Mouse (Mus musculus) liver, embryonic 11.5 days (tissue): ENCODE data around the gene Fbxw11. TPM values are rescaled to one million over a fixed set of nuclear protein-coding genes. Genes with fewer than 3 reads are reported as not detected.
A peak's percentile ranks its signal among the peaks of the same experiment; 100 is the strongest.

Experiments used
- ATAC-seq: fragments of 200-750 bp; cut with Nextera tagmentation; replicated peaks from 2 replicates; pipeline ENCODE4 v1.8.0; 2017; ENCODE audit warnings: moderate number of reproducible peaks, mild to moderate bottlenecking, moderate TSS enrichment, moderate library complexity; ENCODE audit not compliant: low FRiP score
- DNase-seq: peaks from one replicate; pipeline ENCODE4 v3.0.0-alpha.2; 2017; ENCODE audit warnings: low spot score
- H3K27ac ChIP-seq: fragments of 300-500 bp; sonication (generic); 2 replicates; pipeline ENCODE4 v1.5.1; 2014; ENCODE audit warnings: mild to moderate bottlenecking, low read depth, low read length, control low read depth
- H3K27me3 ChIP-seq: fragments of 300-500 bp; sonication (generic); replicated peaks from 2 replicates; pipeline ENCODE4 v1.6.1; 2014; ENCODE audit warnings: low read length, mixed read lengths; ENCODE audit not compliant: control insufficient read depth, insufficient read depth
- H3K36me3 ChIP-seq: fragments of 300-500 bp; sonication (generic); 2 replicates; pipeline ENCODE4 v1.6.1; 2014; ENCODE audit warnings: mild to moderate bottlenecking, low read length, moderate library complexity, mixed read lengths; ENCODE audit not compliant: control insufficient read depth, insufficient read depth
- H3K4me1 ChIP-seq: fragments of 300-500 bp; sonication (generic); replicated peaks from 2 replicates; pipeline ENCODE4 v1.6.1; 2014; ENCODE audit warnings: low read length, mixed read lengths; ENCODE audit not compliant: control insufficient read depth, insufficient read depth
- H3K4me2 ChIP-seq: fragments of 300-500 bp; sonication (generic); 2 replicates; pipeline ENCODE4 v1.6.1; 2014; ENCODE audit warnings: mild to moderate bottlenecking, control low read depth, moderate library complexity
- H3K4me3 ChIP-seq: fragments of 300-500 bp; sonication (generic); 2 replicates; pipeline ENCODE4 v1.5.1; 2014; ENCODE audit warnings: low read depth, low read length, control low read depth
- H3K9ac ChIP-seq: fragments of 300-500 bp; sonication (generic); 2 replicates; pipeline ENCODE4 v1.6.1; 2014; ENCODE audit warnings: low read depth, low read length, control low read depth
- H3K9me3 ChIP-seq: fragments of 300-500 bp; sonication (generic); 2 replicates; pipeline ENCODE4 v1.6.1; 2016; ENCODE audit warnings: low read length, inconsistent platforms, mixed read lengths; ENCODE audit not compliant: control insufficient read depth
- WGBS: fragments of 180-500 bp; shearing (Covaris S2); extraction: QIAGEN DNeasy Blood & Tissue Kit; methylation state at CpG from one replicate; pipeline ENCODE4 v1.1.7; 2014; 5-methylcytosine and 5-hydroxymethylcytosine counted together
- polyA plus RNA-seq: library from polyadenylated mRNA; unstranded; fragments of >200 nt; fragmentation: Nextera tagmentation; extraction: Ambion mirVana; gene quantifications from 2 replicates; pipeline ENCODE4 v1.2.1, GENCODE M21; 2014

Gene Fbxw11
- polyA plus RNA-seq, 1 experiment from 2014 or later = 44.2 TPM

- Histone ChIP-seq H3K4me2 (no peak overlapping the region), H3K27ac (no peak overlapping the region), H3K27me3 (no peaks in the 10 kb centered on the region), H3K9ac (no peak overlapping the region), H3K4me3 (no peak overlapping the region), H3K4me1 (no peaks in the 10 kb centered on the region), H3K9me3 (no peaks in the 10 kb centered on the region), H3K36me3 (peaks cover 18% of the 10 kb centered on the region)
- no peak for ATAC-seq
- DNase-seq = no peak
- 74% methylated on average over 5 of the region's 5 CpGs for WGBS
Measured at GRCm38 (mm10) chr11:32732467-32732866, 89.9 kb downstream of the Fbxw11 start.

DNA sequence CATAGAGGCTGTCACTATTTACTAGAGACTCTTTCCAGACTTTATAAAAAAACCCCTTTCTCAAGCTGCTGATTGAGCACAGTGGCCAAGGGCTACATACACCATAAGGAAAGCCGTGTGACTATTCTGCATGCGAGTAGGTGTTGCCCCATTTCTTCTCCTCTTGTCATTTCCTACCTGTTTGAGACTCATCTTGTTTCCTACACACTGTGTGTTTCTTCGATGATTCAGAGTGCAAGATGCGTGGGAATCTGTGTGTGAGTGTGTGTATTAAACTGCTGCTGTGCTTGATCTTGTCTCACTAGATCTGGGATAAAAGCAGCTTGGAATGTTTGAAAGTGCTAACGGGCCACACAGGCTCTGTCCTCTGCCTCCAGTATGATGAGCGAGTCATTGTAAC lies 90.7 kb downstream of the Fbxw11 start:
- no peak for ATAC-seq

DNA sequence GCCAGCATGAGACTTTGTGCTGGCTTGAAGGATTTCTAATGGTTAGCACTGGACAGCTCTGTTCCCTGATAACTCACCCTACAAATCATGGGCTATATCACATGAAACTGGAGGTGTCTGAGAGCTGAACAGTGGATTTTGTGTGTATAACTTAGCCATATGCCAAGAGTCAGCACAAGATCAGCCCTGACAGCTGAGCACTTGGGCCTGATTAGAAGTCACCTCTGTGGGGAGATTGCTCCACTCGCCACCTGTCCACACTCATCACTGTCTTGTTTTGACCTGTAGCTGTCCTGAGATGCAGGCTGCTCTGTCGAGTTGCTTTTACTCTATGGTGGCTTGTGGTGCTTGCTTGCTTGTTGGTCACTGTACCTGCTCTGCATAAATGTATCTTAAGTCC lies 93.8 kb downstream of the Fbxw11 start:
- 78% methylated on average over 2 of the region's 2 CpGs for WGBS
- H3K36me3 ChIP-seq = peaks cover 34% of the 10 kb centered on the region
- no peak overlapping the region for H3K4me3 ChIP-seq
- no peak overlapping the region for H3K27ac ChIP-seq
- no peaks in the 10 kb centered on the region for H3K27me3 ChIP-seq
- H3K4me2 ChIP-seq = no peak overlapping the region
- no peaks in the 10 kb centered on the region for H3K4me1 ChIP-seq
- ATAC-seq = no peak
- no peak overlapping the region for H3K9ac ChIP-seq
- no peaks in the 10 kb centered on the region for H3K9me3 ChIP-seq
- no peak for DNase-seq

More for the DNA sequence above, 90.7 kb downstream of the Fbxw11 start:
- H3K4me2 ChIP-seq = no peak overlapping the region
- no peak overlapping the region for H3K27ac ChIP-seq
- no peaks in the 10 kb centered on the region for H3K4me1 ChIP-seq
- no peaks in the 10 kb centered on the region for H3K27me3 ChIP-seq
- WGBS = 90% methylated on average over 6 of the region's 6 CpGs
- no peak for DNase-seq
- no peak overlapping the region for H3K9ac ChIP-seq
- no peaks in the 10 kb centered on the region for H3K9me3 ChIP-seq
- no peak overlapping the region for H3K4me3 ChIP-seq
- H3K36me3 ChIP-seq = peaks cover 18% of the 10 kb centered on the region

DNA sequence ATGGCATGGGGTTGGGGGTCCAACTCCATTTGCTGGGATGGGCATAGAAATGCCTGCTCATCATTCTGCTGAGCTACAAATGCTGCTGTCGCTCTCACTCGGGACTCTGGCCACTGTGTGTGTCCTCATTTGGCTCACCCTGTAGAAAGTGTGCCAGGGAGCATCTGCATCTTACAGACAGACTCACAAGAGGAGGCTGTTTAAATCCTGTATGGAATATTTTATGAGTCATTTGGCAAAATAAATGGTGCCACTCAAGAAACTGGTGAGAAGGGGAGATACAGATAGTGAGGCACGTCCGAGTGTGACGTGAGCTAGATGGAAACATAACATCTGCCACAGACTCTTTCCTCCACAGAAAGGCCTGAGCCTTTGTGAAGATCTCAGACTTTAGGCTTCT lies 95.2 kb downstream of the Fbxw11 start:
- no peak for ATAC-seq
- no peak overlapping the region for H3K4me2 ChIP-seq
- no peak overlapping the region for H3K4me3 ChIP-seq
- no peaks in the 10 kb centered on the region for H3K27me3 ChIP-seq
- no peaks in the 10 kb centered on the region for H3K9me3 ChIP-seq
- H3K9ac ChIP-seq = no peak overlapping the region
- H3K27ac ChIP-seq = no peak overlapping the region
- H3K36me3 ChIP-seq = peaks cover 41% of the 10 kb centered on the region
- no peak for DNase-seq
- WGBS = 95% methylated on average over 5 of the region's 5 CpGs
- no peaks in the 10 kb centered on the region for H3K4me1 ChIP-seq

- WGBS = 78% methylated on average over 5 of the region's 5 CpGs
- Histone ChIP-seq H3K27me3 (no peaks in the 10 kb centered on the region), H3K9ac (no peak overlapping the region), H3K9me3 (no peaks in the 10 kb centered on the region), H3K27ac (no peak overlapping the region), H3K4me2 (no peak overlapping the region), H3K4me3 (no peak overlapping the region), H3K36me3 (peaks cover 39% of the 10 kb centered on the region), H3K4me1 (peaks cover 12% of the 10 kb centered on the region)
- no peak for DNase-seq
- no peak for ATAC-seq
Measured at GRCm38 (mm10) chr11:32743891-32744290, 101.4 kb downstream of the Fbxw11 start.

GRCm38 (mm10) chr11:32744463-32744862 lies 101.9 kb downstream of the Fbxw11 start:
- Histone ChIP-seq H3K9me3 (no peaks in the 10 kb centered on the region), H3K9ac (no peak overlapping the region), H3K27ac (no peak overlapping the region), H3K4me3 (no peak overlapping the region), H3K4me1 (peaks cover 13% of the 10 kb centered on the region), H3K4me2 (no peak overlapping the region), H3K36me3 (peaks cover 35% of the 10 kb centered on the region), H3K27me3 (no peaks in the 10 kb centered on the region)
- ATAC-seq (peak; percentile 51; the same call in 1 of the 2 replicates), DNase-seq (no peak)
- 90% methylated on average over 7 of the region's 7 CpGs for WGBS

GRCm38 (mm10) chr11:32745466-32745865 lies 102.9 kb downstream of the Fbxw11 start:
- peaks cover 31% of the 10 kb centered on the region for H3K36me3 ChIP-seq
- 0 out of 2 replicates have a peak, but pooled peaks have one; percentile 26 for ATAC-seq

DNA sequence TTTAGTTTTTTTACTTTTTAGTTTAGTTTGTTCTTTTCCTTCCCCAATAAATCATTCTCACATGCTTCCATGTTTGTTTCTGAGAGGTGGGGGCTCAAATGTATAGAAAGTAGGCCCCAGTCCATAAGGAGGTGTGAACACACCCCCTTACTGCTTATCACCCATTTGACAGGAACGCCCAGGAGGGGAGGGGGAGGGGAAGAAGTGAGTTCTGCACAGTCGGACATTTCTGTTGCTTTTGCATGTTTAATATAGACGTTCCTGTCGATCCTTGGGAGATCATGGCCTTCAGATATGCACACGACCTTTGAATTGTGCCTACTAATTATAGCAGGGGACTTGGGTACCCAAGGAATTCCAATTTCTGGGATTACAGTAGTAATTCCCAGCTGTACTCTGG lies 103.5 kb downstream of the Fbxw11 start:
- peaks cover 13% of the 10 kb centered on the region for H3K4me1 ChIP-seq
- no peaks in the 10 kb centered on the region for H3K27me3 ChIP-seq
- H3K36me3 ChIP-seq = peaks cover 27% of the 10 kb centered on the region
- no peak overlapping the region for H3K27ac ChIP-seq
- WGBS = 47% methylated on average over 5 of the region's 5 CpGs
- H3K4me2 ChIP-seq = no peak overlapping the region
- H3K9me3 ChIP-seq = no peaks in the 10 kb centered on the region
- ATAC-seq = 0 out of 2 replicates have a peak, but pooled peaks have one; percentile 46
- no peak overlapping the region for H3K4me3 ChIP-seq
- no peak for DNase-seq
- H3K9ac ChIP-seq = no peak overlapping the region

More at GRCm38 (mm10) chr11:32745466-32745865, 102.9 kb downstream of the Fbxw11 start:
- Histone ChIP-seq H3K4me3 (no peak overlapping the region), H3K9ac (no peak overlapping the region), H3K4me2 (no peak overlapping the region), H3K27me3 (no peaks in the 10 kb centered on the region), H3K27ac (no peak overlapping the region), H3K4me1 (peaks cover 13% of the 10 kb centered on the region), H3K9me3 (no peaks in the 10 kb centered on the region)
- whole genome bisulfite sequencing = 91% methylated on average over 4 of the region's 4 CpGs
- no peak for DNase-seq

DNA sequence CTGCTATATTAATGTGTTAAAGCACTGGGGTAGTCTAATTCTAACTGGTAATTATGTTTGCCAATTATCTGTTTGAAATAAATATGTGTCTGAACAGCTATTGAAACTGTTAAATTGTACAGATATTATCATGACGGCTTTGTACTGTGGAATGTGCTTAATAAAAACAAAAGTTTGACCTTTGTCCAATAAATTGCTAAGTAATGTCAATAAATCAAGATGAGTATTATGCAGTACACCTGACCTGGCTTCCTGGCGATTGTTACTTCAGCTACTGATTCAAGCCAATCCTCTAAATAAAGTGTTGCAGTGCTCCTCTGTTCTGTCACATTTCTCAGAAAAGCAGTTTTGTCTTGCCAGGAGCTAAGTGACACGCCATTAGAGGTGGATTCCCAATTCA lies 104.0 kb downstream of the Fbxw11 start:
- 80% methylated on average over 3 of the region's 3 CpGs for WGBS
- peaks cover 13% of the 10 kb centered on the region for H3K4me1 ChIP-seq
- H3K27me3 ChIP-seq = no peaks in the 10 kb centered on the region
- H3K9ac ChIP-seq = no peak overlapping the region
- H3K4me2 ChIP-seq = no peak overlapping the region
- DNase-seq = no peak
- no peak for ATAC-seq
- H3K4me3 ChIP-seq = no peak overlapping the region
- H3K36me3 ChIP-seq = peaks cover 23% of the 10 kb centered on the region
- no peak overlapping the region for H3K27ac ChIP-seq
- H3K9me3 ChIP-seq = no peaks in the 10 kb centered on the region
